Mouse (Mus musculus): ENCODE results near the gene Midn.
A peak's percentile ranks its signal among the peaks of the same experiment; 100 is the strongest.

Gene Midn

GRCm38 (mm10) chr10:80170052-80170451, 22.0 kb downstream of the Midn start:
- no peak for DNase-seq (ENCODE audit: low spot score in 2 of 2)

DNA sequence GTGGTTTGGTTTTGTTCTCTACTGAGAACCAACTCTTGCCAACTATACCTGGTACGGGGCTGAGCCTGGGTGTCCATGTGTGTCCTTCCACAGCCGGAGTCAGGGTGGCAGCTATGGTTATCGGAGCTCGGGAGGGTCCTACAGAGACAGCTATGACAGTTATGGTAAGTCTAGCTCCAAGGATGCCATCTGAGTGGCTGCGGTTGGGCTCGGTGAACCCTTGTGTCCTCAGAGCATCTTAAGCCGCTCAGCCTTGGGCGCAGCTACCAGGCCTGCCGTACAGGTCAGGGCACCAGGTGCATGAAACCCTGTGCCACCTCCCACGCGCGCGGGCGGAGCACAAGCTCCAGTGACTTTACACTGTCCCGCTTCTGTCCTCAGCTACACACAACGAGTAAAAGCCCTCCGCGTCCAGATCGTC, 22.5 kb downstream of the Midn start:
- no peak for DNase-seq (ENCODE audit: low spot score in 2 of 2)

DNA sequence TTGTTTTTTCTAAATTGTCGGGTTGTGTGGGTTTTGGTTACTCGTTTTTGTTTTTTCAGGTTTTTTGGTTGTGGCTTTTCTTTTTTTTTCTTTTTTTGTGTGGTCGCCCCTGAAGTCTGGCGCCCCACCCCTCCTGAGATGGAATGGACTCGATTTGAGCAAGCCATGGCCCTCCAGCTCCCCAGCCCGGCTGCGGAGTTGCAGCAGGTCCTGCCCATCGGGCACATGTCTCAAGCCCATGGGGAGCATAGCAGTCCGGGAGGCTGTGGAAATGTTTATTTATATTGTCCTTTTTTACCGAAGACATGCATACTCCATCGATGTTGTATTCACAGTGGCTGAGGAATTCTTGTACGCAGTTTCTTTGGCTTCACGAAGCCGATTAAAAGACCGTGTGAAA, 23.2 kb downstream of the Midn start:
- no peak for DNase-seq (ENCODE audit: low spot score in 2 of 2)

GRCm38 (mm10) chr10:80171760-80172526, 23.9 kb downstream of the Midn start:
- peak in 1 of 2 experiments; percentile 22 for DNase-seq (ENCODE audit: low spot score in 2 of 2)

- peak; percentile 89 to 92 for DNase-seq (ENCODE audit: low spot score in 2 of 2)
These were observed 24.6 kb downstream of the Midn start, which contains the start of gene 1600002K03Rik for GRCm38 (mm10) chr10:80172527-80173292. 1600002K03Rik (plus strand) TSS chr10:80172944.

GRCm38 (mm10) chr10:80173358-80173757, 25.3 kb downstream of the Midn start:
- no peak for DNase-seq (ENCODE audit: low spot score in 2 of 2)

GRCm38 (mm10) chr10:80173955-80174640, 26.0 kb downstream of the Midn start:
- no peak for DNase-seq (ENCODE audit: low spot score in 2 of 2)

- DNase-seq (ENCODE audit: low spot score in 2 of 2): peak in 1 of 2 experiments; percentile 39
These were observed 26.6 kb downstream of the Midn start for GRCm38 (mm10) chr10:80174705-80175104.

GRCm38 (mm10) chr10:80175536-80176269, 27.6 kb downstream of the Midn start:
- no peak for DNase-seq (ENCODE audit: low spot score in 2 of 2)

DNA sequence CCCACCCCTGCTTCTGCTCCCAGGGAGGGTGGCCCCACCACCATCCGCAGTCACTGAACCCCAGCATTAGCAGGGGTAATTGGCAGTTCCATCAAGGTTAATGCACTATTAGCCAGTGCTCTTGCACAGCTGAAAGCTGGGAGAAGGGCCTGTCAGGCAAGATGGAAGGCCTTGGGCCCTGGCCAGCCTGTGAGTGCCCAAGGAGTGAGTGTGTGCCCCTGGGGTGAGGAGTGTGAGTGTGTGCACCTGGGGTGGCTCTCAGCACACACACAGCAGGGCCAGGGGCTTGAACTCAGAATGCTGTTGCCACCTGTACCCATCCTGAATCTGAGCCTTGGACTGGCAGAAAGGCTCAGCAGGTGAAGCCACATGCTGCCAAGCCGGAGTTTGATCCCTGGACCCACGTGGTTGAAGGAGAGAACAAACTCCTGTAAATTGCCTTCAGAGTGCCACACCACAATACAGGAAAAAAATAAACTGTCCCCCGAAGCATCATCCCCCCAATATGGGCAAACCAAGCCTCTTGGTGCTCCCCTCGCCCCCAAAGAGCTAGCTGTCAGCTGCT, 28.3 kb downstream of the Midn start:
- DNase-seq (ENCODE audit: low spot score in 2 of 2): no peak

DNA sequence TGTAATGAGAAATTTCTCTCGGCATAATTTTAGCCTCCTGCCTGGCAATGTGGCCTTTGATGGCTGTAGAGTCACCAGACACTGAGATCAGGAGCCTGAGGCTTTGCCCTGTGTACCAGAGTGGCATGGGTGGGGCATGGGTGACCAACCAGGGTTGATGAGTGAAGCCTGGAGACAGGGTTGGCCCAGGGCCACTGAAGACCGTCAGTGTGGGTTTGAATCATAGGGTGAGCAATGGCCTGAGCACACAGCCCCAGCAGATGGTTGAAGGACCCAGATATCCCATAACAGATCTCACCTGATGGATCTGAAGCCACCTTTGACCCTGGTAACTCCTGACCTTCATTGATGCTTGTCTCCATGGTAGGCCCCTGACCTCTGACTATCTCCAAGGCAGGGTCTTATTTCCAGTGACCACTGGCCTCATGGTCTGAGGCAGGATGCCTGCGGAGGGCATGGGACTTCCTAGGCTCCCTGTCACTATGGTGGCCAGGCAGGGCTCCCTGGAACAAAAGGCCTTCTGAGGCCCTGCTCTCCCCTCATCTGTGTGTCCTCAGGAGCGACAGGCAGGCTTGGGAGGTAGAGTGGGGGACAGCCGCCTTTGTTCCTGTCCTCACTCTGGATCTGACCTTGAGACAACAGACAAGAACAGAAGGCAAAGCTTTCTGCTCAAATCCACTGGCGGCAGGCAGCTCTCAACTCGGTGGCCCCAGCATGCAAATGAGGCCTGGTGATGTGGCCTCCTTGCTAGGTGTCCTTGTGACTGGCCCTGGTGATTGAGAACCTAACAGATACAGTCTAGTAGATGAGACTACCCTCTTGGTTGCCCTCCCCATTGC, 29.6 kb downstream of the Midn start:
- DNase-seq (ENCODE audit: low spot score in 2 of 2): no peak

DNA sequence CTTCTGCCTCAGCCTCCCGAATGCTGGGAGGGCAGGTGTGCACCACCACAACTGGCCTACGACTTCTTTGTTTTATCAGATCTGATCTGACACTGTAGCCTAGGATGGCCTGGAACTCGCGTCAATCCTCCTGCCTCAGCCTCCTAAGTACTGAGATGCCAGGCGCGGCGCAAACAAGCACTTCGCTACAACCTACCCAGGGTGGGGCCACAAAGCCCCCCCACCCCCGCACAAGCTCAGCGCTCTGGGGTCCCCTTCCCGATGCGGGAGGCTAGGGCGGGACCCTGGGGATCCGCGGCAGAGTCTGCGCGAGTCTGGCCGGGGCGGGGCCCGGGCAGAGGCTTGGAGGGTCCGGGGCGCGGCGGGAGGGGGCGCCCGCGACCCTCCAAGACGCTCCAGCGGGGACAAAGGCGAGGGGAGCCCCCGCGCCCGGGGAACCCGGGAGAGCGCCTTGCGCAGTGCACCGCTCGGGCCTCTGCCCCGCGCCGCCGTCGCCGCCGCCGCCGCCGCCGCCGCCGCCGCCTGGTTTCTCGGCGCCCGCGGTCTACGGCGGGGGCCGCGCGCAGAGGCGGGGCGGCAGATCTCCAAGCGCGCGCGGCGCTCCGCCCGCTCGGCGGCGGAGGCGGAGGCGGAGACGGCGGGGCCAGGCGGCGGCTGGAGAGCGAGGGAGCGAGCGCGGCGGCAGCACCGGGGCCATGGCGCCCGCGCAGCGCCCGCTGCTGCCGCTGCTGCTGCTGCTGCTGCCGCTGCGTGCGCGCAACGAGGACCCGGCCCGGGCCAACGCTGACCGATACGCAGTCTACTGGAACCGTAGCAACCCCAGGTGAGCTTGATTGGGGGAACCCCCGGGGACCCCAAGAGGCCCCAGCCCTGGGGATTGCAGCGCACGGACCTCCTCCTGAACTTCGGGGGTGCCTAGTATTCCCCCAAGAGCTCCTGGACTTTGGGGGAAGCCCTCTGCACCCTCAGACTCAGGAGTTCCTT, 31.3 kb downstream of the Midn start, which contains the start of gene Efna2:
TSS of gene Efna2 (plus strand) at position 415 of the 984 bp plus-strand sequence.
- DNase-seq (ENCODE audit: low spot score in 2 of 2): no peak

DNA sequence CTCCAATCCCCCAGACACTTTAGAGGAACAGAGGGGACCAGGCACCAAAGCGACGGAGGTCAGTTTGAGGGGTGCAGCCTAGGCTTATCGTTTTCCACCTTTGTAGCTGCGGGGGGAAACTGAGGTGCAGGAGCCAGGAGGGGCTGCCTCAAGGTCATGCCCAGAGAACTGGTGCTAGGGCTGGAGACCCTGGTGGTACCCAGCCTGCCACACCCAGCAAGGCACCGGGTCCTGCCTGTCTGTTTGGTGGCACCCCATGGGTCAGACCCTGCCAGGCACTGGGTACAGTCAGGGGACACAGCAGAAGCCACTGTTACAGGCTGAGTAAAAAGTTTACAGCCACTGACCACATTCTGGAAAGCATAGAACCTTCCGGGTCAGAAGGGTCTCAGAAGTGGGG, 32.2 kb downstream of the Midn start:
- no peak for DNase-seq (ENCODE audit: low spot score in 2 of 2)

GRCm38 (mm10) chr10:80180823-80181222, 32.8 kb downstream of the Midn start:
- DNase-seq (ENCODE audit: low spot score in 2 of 2): no peak

GRCm38 (mm10) chr10:80182547-80182946, 34.5 kb downstream of the Midn start:
- DNase-seq (ENCODE audit: low spot score in 2 of 2): no peak

GRCm38 (mm10) chr10:80186649-80187048, 38.6 kb downstream of the Midn start:
- DNase-seq (ENCODE audit: low spot score in 2 of 2): no peak

DNA sequence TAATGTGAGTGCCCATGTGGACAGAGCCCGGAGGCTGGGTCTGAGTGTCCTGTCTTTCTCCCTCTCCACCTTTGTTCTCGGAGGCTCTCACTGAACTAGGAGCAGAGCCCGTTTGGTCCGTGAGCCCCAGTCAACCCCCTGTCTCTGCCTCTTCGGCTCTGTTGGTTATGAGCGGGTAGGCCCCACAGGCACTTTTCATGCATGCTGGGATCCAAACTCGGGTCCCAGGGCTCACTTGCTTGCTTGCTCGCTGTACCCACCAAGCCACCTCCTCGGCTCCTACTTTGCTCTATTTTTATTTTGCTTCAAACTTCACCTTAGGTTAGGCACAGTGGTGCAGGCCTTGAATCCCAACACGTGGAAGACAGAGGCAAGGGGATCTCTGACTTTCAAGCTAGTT, 39.7 kb downstream of the Midn start:
- no peak for DNase-seq (ENCODE audit: low spot score in 2 of 2)

DNA sequence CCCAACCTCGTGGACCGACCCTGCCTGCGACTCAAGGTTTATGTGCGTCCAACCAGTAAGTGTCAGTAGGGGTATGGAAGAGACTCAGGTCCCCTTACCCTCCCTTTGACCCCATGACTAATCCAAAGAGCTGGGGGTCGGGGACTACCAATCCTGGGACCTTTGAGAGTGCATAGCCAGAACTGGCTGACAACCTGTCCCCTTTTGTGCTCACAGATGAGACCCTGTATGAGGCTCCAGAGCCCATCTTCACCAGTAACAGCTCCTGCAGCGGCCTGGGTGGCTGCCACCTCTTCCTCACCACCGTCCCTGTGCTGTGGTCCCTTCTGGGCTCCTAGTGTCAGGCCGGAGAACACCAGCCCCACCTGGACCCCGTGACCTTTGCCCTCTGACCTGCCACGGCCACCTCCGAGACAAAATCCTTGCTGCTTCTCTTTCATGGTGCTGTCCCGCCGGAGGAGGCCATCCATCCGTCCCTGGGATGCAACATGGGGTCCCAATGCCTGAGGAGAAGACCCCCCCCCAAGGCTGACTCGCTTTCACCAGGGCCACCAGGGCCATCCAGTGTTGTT, 40.5 kb downstream of the Midn start:
- DNase-seq (ENCODE audit: low spot score in 2 of 2): no peak

DNA sequence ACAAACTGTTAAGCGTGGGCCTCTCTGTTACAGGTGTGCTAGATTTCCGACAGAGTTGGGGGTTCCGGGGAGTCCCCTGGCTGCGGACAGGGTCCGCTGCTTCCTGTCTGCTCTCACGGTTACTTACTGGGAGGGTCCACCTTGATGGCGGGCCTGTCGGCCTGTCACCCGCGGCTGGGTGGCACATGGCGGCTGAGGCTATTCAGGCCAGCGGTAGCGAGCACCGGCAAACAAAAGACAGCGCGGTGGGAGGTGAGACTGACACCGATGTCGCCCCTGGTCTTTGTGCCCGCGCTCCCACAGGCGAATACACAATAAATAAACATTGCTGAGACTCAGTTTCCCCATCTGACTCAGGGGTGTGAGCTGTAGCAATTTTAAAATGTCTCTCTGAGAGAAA, 41.9 kb downstream of the Midn start:
- DNase-seq (ENCODE audit: low spot score in 2 of 2): no peak

Measured in spleen, postnatal 36 days (tissue).